Mouse (Mus musculus) mouse embryonic stem cell (cell line): ENCODE results near the gene Whrn.

Experiments
- in situ Hi-C, 2 experiments: fragments of 300-500 bp; cut with MboI; formaldehyde crosslinking; loops; 1 replicate in 1 of 2; 3 replicates in 1 of 2; pipeline ENCODE4 v1.14.3; 2019 to 2020; ENCODE audit warnings: low sequenced_read_pairs in 2 of 2, low pct_unique_long_range_greater_than_20kb in 1 of 2, mixed read lengths in 1 of 2; ENCODE audit not compliant: unreplicated experiment in 1 of 2

The Whrn gene

DNA sequence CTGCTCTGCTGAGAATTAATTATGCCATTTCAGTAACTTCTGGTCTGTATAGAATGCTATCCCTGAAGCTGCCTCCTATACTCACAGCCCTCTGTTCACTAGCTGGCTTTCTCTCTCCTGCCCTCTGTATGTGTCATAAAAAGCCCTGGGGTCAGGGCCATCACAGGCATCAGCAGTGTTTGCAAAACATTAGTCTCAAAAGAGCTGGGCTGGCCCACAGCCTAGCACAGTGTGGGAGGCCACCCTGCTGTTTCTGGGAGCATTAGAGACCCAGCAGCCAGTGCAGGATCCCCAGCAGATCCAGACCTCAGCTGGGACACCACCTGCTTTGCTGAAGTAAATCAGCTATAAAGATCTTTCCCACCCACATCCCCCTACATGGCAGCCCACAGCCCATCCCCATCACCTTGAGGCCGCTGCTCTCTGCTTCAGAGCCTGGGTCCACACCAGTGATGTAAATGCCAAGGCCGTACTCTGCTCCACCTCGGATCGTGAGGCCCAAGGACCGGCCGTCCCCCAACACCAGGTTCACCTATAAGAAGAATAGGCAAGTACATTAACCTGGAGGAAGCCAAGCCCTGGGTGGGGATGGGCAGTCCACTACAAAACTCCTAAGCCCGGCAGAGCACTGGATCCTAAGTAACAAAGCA lies 34.8 kb downstream of the Whrn start:
- in situ Hi-C loops = no loop called here

DNA sequence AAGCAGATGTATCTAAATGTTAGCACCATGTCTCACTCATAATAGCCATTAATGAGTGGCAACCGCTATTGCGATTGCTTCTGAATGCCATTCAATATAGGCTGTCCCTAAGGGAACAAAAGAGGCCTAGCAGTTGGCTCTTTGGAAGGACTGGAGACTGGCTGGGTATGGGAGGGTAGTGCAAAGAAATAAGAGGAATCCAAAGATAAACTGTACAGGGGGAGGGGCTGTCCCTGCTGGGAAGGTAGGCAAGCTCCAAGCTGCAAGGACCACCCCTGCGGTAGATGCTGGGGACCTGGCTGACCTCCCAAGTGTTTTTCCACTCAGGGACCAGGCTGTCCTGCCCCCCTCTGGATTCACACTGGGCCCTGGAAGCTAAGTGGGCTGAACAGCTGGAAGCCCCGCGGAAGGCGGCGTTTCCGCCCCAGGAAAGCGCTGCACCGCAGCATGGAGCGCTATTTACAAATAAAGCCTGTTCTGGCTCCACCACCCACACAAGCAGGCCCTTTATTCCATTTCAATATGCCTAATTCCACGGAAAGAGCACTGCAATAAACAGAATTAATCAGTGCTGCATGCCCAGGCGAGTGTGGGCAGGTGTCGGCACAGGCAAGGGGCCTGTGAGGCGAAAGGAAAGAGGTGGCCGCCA lies 36.5 kb downstream of the Whrn start:
- in situ Hi-C loops = no loop called here

DNA sequence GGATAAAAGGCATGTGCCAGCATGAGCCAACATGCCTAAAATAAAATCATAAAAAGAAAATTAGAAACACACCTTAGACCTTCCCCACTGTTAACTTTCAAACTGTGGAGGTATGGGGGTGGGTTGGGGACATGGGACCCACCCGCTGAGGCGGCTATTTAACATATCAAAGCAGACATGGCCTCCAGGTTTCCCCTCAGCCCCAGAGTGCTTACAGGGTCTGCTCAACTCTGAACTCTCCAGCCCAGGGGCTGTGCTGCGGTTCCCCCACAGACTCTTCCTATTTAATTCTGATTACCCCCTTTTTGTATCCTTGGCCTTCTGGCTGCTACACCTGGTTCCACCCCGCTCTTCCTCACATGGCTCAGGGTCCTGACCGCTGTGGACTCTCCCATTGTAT lies 39.2 kb downstream of the Whrn start:
- in situ Hi-C loops = no loop called here

DNA sequence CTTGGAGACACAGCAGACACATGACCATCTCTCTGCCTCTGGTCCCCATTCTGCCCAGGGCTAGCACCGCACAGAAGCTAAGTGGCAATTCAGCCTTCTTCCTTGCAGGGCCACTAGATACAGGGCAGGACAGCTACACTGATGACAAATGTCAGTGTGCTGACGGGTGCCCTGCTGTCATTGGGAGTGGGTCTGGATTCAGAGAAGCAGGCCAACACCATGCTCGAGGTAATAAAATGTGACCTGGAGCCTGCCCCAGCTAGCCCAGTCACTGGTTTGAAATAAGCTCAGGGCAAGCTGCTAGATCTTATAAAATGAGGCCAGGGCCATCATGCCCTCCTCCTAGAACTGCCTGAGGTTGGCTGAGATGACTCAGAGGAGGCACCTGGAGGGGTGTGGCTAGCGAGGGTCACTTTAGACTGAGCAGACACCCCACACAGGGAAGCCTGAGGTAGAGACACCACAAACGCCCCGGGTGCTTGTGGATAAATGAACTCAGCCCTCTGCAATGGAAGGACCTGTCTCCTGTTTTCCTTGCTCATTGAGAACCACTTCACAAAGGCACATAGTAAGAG lies 41.8 kb downstream of the Whrn start:
- in situ Hi-C loops = no loop called here

DNA sequence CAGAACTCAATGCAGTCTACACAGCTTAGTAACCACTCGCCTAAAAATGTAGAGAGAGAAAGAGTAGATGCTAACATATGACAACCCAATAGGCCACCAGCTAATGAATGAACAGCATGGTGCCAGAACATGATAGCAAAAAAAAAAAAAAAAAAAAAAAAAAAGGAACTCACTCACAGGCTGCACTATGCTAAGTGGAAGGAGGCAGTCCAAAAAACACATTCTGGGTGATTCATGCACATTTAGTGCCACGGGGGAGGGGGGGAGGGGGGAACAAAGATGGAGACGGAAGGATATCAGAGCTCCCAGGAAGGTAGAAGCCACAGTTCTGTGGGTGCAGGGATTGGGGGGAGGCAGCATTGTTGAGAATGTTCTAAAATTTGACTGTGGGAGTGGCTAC lies 43.2 kb downstream of the Whrn start:
- in situ Hi-C loops = no loop called here

DNA sequence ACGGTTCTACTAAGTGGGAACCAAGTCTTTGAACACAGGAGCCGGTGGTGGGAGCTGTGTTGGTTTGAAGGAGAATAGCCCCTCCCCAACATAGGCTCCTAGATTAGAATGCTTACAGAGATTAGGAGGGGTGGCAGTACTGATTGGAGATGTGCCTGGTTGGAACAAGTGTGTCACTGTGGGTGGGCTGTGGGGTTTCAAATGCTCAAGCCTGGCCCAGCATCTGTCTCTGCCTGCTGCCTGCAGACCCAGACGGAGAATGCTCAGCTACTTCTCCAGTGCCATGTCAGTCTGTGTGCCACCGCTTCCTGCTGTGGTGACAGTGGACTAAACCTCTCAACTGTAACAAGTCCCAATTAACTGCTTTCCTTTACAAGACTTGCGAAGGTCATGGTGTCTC lies 45.2 kb downstream of the Whrn start:
- in situ Hi-C loops = no loop called here

DNA sequence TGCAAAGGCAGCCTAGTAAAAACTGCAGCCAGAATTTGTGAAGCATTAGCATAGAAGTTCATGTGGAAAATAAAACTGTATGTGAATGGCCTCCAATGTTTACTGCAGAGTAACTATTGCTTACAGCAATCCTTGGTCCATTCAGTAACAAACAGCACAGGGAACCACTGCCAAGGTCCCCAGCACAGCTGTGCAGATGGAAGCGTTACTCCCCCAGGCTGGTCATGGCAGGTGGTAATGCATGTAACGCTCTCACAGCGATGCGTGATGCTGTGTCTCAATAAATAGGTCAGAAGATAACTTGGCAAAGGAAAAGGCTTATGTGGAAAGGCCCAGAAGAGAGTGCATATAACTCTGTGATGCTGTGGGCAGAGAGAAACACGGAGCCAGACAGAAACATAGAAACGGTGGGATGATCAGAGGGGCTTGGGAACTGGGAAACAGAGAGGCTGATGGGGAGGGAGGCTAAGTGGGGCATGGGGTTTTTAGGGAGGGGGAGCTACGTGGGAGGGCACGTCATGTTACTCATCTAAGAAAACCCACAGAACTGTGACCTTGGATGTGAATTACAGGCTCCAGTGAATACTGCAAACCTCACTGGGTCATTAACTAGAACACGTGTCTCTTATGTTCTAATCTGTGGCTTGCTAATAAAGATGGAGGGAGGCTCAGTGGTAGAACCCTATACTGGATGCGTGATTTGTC lies 51.3 kb downstream of the Whrn start:
- in situ Hi-C loops = no loop called here

DNA sequence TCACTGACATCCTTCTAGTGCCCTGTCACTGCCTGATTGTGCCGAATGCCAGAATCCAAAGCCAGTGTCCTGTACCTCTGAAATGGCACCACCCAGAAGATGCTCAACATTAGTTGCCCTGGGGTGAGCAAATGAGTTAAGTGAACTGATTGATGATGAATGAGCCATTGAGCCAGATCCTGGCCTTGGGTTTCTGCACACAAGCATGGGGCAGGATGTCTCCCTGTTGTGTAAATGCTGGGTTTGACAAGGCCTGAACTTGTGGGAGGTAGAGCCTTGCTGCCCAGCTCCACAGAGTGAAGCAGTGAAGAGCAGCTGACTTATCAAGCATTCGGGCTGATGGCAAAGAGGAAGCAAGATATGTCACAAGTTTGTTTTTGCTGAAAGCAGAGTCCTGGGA lies 52.7 kb downstream of the Whrn start:
- in situ Hi-C loops = no loop called here

DNA sequence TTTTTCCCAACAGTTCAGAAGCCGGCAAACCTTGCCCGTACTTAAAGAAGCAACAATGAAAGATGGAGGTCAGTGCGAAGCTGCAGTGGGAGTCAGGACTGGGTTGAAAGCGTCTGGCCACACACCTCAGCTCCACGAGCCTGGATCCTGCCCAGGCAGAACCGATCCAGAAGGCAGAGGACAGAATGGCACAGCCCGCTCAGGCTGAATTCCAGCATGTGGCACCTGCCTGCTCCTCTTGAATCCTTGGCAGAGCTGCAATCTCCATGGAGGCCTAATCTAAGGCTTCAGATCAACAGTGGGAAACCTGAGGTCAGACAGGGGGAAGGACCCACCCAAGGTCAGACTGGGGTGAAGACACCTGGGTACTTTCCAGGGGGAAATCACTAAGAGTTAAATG lies 54.2 kb downstream of the Whrn start:
- in situ Hi-C loops = no loop called here

DNA sequence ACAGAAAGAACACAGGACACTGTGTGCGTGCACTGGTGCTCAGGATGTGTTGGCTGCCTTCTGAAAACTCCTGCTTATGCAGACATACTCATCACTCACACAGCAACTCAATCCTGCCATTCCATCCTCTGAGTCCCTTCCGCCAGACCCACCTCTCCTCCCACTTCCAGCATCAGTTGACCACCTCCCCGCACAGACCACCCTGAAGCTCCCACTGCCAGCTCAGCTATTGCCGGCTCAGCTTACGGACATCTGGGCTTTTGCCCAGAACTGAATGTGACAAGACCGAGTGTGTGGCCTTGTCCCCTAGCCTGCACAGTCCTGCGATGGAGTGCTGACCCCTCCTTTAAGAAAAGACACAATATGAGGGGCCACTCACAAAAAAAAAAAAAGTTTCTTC lies 55.5 kb downstream of the Whrn start:
- in situ Hi-C loops = no loop called here

DNA sequence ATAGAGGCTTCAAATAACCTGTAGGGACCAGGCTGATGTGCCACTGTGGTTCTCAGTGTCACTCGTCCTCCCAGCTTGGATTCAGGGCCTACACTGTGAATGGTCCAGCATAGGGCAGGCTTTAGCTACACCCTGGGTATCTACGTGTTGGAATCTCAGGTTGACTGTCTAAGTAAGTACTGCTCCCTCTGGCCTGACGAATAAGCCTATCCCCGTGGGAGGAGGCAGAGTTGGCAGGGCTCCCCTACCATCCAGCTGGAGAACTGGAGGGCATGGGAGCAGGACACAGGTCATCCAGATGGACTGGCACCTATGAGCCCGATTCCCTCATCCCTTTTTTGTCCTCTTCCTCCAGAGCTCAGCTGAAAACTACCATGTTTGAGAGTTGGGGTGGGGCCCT lies 57.8 kb downstream of the Whrn start:
- in situ Hi-C loops = no loop called here

DNA sequence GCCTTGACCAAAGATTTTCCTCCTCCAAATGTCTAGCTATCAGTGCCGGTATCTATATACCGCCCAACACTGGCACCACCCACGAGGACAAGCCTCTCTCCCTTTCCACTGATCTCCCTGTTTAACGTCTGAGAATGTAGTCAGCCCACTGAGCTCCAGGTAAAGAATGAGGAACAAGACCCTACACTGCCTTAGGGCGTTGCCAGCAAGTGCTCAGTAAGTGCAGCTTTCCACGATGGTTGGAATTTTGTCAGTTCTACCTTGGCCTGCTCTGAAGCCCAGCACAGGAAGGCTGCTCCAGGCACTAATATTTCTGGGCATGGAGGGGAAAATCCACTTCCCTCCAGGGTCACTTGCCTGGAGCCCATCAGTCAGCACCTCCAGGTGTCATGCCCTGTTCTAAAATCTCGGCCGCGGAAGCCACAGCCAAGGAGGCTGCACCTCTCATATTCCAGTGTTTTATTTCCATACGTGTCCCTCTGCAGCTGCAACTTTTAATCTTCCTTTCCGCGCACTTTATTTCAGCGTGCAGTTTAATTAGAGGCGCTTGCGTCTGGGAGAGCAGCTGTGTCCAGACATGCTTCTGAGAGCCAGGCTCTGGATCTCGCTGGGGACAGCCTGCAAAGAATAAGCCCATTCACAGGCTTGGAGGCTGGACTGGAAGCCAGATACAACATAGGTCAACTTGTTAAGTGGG lies 58.5 kb downstream of the Whrn start:
- in situ Hi-C loops = no loop called here

DNA sequence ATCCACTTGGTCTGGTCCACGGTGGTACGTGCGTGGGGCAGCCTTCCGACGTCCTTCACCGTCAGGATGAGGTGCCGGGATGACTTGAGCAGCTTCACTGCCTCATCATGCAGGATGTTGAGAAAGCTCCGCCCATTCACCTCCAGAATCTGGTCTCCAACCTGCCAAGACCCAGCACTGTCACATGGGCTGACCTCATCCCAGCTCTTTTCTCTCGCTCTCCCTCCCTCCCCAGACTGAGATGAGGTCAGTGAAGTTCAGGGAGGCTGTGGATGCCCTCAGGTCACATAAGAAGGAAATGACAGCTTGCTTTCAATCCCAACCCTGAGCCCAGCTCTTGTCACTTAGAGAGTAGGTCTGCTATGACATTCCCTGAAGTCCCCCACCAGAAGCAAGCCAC lies 60.4 kb downstream of the Whrn start:
- in situ Hi-C loops = no loop called here

DNA sequence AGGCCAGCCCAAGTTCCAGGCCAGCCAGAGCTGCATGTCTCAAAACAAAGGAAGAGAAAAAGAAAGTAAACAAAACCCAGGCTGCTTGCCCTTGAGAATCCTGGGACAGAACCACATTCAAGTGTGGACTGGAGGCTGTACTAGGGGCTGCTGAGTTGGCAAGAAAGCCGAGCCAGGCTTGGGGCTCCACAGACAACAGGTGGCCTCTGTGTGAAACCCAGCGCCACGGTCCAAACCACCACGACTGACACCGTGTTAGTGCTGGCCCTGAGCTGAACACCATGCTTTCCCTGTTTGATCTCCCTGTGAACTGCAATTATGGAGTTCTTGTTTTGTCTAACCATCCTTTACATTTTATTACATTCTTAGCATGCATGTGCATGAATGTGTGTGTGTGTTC lies 64.7 kb downstream of the Whrn start:
- in situ Hi-C loops = no loop called here

DNA sequence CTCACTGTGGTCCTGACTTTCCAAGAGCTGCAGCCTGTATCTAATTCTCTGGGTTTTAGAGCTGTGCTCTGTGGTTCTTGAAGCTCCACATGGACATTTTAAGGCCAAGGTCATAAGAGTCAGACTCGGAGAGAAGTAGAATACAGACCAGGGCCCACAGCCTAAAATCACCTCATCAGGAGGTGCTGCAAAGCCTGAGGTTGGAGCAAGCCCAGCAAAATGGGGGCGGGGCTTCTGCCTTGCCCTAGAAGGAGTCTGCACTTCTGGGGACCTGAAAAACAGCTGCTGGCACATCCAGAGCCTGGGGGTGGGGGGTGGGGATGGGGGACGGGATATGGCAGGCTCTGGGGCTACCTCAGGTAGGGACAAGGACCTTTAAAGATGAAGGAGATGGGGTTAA lies 65.4 kb downstream of the Whrn start:
- in situ Hi-C loops = no loop called here

DNA sequence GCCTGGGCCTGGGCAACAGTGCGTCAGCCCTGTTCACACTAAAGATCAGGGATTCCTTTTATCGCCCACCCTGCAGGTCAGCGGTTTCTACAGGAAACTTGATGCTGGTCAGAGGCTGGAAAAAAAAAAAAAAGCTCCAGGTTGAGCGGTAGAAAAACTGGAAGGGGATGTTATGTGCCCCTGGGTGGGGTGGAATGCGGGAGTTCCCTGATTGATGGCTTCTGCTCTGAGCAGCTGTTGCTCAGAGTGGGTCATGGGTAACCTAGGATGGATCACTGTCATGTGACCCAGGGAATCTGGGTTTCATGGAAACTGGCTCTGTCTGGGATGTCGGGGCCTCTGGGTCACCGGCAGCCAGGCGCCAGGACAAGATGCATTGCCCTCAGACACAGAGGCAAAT lies 69.5 kb downstream of the Whrn start:
- in situ Hi-C loops = no loop called here

DNA sequence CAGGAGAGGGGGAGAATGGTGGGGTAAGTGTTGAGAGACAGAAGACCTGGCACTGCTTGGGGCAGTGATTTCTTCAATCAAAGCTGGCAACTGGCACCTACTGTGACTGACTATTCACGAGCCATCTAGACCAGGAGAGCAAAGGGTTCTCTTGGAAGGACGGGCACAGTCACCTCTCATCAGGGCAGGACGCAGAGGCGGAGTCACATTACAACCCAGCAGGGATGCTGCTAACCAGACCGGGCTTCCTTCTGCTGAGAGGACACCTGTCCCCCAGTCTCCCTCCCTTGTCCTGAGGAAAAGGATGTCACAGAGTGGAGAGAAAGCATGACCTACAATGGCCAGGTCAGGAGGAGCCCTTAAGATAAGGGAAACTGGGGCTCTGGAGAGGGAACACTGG lies 72.0 kb downstream of the Whrn start:
- in situ Hi-C loops = loop anchor here in 1 of 2 experiments (25.0 kb wide), 1 partner anchor 513 kb away; no protein-coding TSS in a partner anchor

DNA sequence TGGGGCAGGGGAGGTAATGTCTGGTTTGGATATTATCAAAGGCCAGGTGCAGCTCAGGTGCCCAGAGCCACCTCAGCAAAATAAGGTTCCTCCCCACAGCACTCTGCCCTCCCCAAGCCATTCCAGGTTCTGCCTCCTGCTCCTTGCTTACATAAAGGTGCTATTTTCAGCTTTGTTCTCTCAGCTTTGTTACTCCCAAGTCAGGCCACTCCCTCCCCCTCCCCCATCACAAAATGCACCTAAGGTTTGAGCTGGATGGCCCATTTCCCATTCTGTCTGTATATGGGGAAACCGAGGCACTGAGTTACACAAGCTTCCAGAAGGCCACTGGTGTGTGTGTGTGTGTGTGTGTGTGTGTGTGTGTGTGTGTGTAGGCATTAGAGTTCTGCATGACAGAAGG lies 72.6 kb downstream of the Whrn start:
- in situ Hi-C loops = loop anchor here in 1 of 2 experiments (25.0 kb wide), 1 partner anchor 514 kb away; no protein-coding TSS in a partner anchor
